Mouse (Mus musculus) C2C12 (cell line): ENCODE data around the gene Car7. TPM values are rescaled to one million over a fixed set of nuclear protein-coding genes. Genes with fewer than 3 reads are reported as not detected.

ENCODE experiments used
- H3K27me3 ChIP-seq: one replicate; pipeline ENCODE4 v1.6.1; 2011; ENCODE audit not compliant: control insufficient read depth, insufficient read depth, insufficient read length
- H3K36me3 ChIP-seq: one replicate; pipeline ENCODE4 v1.6.1; 2011; ENCODE audit not compliant: control insufficient read depth, insufficient read depth
- H3K4me3 ChIP-seq: one replicate; pipeline ENCODE4 v1.5.1; 2011; ENCODE audit warnings: mild to moderate bottlenecking, control low read depth; ENCODE audit not compliant: poor library complexity, insufficient read depth, severe bottlenecking
- H3K79me2 ChIP-seq: one replicate; pipeline ENCODE4 v1.6.1; 2011; ENCODE audit not compliant: control insufficient read depth, insufficient read depth
- H3K79me3 ChIP-seq: one replicate; pipeline ENCODE4 v1.6.1; 2011; ENCODE audit warnings: low read depth, control low read depth
- H3ac ChIP-seq: one replicate; pipeline ENCODE3; 2011; ENCODE audit warnings: low read depth; ENCODE audit not compliant: control insufficient read depth, insufficient read length
- CEBPB ChIP-seq: IDR thresholded peaks from one replicate; pipeline ENCODE4 v1.6.1; 2011; ENCODE audit warnings: low read depth, mild to moderate bottlenecking, control low read depth, moderate library complexity
- CTCF ChIP-seq: IDR thresholded peaks from one replicate; pipeline ENCODE4 v1.5.1; 2011; ENCODE audit not compliant: control insufficient read depth, insufficient read depth, insufficient read length
- FOSL1 ChIP-seq: IDR thresholded peaks from one replicate; pipeline ENCODE4 v1.8.0; 2011; ENCODE audit warnings: mild to moderate bottlenecking, low read length; ENCODE audit not compliant: poor library complexity, insufficient read depth, severe bottlenecking
- MAX ChIP-seq: IDR thresholded peaks from one replicate; pipeline ENCODE4 v1.6.1; 2011; ENCODE audit warnings: mild to moderate bottlenecking, control low read depth
- MYOD1 ChIP-seq: IDR thresholded peaks from one replicate; pipeline ENCODE4 v1.6.1; 2011; ENCODE audit warnings: low read depth; ENCODE audit not compliant: control insufficient read depth, insufficient read length
- MYOG ChIP-seq: IDR thresholded peaks from one replicate; pipeline ENCODE4 v1.6.1; 2011; ENCODE audit not compliant: control insufficient read depth, insufficient read length; ENCODE audit errors: extremely low read depth
- USF1 ChIP-seq: IDR thresholded peaks from one replicate; pipeline ENCODE4 v1.6.1; 2011; ENCODE audit warnings: low read depth, mild to moderate bottlenecking, control low read depth, moderate library complexity
- long read RNA-seq, 2 experiments: library from polyadenylated mRNA; unstranded; transcript quantifications; one replicate each; pipeline ENCODE4 v2.0.0; 2019 to 2020
- polyA plus RNA-seq: library from polyadenylated mRNA; unstranded; fragments of >200 nt; fragmentation: generic; extraction: Trizol; gene quantifications from one replicate; pipeline ENCODE4 v1.2.1, GENCODE M21; 2012; ENCODE audit warnings: missing spikeins

The Car7 gene
- polyA plus RNA-seq, result 0.16 TPM
- long read RNA-seq, experiment 1, result 0 reads
- long read RNA-seq, experiment 2, result 0 reads

DNA sequence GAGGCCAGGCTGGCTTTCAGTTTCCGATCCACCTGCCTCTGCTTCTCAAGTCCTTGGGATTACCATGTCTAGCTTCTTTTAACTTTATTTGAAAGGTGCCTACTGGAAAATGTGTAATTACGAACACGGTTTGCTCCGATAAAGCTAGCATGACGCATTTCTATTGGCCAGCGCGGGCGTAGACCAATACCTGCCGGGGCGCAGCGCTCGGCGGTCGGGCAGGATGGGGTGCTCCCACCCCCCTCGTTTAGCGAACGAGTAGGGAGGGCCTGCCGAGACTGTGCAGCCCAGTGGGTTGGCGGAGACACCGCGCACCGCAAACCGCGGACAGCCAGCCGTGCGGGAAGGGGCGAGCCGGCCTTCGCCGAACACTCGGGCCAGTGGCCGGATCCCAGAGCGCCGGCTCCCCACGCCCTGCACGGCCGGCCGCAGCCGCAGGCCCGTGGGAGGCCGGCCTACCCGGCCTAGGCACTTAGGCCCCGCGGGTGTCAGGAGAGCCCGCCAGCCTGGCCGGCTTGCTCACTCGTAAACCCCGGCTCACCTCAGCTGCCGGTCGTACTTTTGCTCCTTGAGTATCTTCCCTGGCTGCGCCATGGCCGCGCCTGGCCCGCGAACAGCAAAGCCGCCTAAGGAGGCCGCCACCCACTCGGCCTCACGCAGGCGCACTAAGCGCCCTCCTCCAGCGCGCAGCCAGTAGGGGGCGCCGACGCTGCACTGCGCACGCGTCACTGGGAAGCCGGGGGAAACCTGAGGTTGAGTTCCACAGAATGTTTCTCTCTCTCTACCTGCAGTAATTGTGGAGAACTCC lies at the start of gene Car7, which contains the start of gene Nae1:
Gene Car7, plus strand, starts transcription at position 719 of the 808 bp plus-strand sequence.
Gene Nae1, minus strand, starts transcription at position 667 of the 808 bp plus-strand sequence.
- peaks cover 39% of the 10 kb centered on the region for H3K79me2 ChIP-seq
- TF ChIP-seq MYOD1 (no peak), CTCF (peak; percentile 99)
- peaks cover 22% of the 10 kb centered on the region for H3K79me3 ChIP-seq

DNA sequence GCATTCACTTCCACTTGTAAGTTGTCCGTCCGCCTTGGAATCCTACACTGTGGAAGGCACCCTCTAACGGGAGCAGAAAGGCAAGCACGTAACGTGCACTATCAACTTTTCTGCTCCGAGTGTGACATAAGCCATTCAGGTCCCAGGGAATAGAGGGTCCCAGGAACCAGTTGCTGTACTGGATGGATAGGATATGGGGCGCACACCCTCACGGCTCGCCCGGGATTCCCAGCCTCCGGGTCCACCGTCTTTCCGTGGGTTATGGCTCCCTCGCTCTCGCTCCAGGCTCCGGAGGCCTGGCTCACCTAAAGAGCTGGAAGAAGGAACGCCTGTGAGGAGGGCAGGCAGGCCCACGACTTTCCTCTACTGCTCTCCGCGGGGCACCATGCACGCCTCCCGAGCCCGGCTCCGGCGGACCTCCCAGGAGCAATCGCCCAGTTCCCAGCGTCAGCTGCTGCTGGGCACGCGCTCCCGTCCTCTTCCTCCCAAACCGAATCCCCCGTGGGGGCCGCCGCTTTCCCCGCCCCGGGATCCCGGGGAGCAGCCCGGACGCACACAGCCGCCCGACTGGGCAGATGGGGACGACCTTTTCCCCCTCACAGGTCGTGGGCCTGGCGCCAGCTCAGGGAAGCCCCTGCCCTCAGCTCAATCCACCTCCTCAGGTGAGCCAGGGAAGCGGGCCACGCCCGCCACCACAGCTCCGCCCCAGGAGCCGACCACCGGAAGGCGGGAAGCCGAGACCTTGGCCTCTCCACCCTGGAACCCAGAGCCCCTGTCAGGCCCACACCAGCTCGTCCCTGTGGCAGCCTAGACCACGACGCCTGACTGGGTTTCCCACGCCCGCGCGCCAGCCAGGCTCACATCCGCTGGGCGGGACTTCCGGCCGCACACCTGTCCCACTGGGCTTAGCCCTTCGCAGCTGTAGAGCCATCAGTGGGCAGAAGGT lies 25.2 kb upstream of the Car7 start, which contains the start of gene Terb1:
Gene Terb1, minus strand, starts transcription at position 850 of the 946 bp plus-strand sequence.
- no peak for TF ChIP-seq USF1
- TF ChIP-seq CTCF, result no peak
- no peak for TF ChIP-seq MYOD1
- TF ChIP-seq MAX, result no peak
- TF ChIP-seq CEBPB, result no peak
- no peak for TF ChIP-seq MYOG
- TF ChIP-seq FOSL1, result no peak
- Histone ChIP-seq H3K4me3 (no peak within 1 kb of the TSS), H3K79me2 (no peaks in the 10 kb centered on the region), H3K79me3 (no peaks in the 10 kb centered on the region), H3K27me3 (no peaks in the 10 kb centered on the region), H3ac (no peak within 1 kb of the TSS), H3K36me3 (peaks cover 37% of the 10 kb centered on the region)

More for the DNA sequence above, at the start of gene Car7, which contains the start of gene Nae1:
- H3ac ChIP-seq, result peak within 1 kb of the TSS; percentile 97
- peak within 1 kb of the TSS; percentile 82 for H3K4me3 ChIP-seq
- H3K36me3 ChIP-seq, result peaks cover 14% of the 10 kb centered on the region
- no peaks in the 10 kb centered on the region for H3K27me3 ChIP-seq

DNA sequence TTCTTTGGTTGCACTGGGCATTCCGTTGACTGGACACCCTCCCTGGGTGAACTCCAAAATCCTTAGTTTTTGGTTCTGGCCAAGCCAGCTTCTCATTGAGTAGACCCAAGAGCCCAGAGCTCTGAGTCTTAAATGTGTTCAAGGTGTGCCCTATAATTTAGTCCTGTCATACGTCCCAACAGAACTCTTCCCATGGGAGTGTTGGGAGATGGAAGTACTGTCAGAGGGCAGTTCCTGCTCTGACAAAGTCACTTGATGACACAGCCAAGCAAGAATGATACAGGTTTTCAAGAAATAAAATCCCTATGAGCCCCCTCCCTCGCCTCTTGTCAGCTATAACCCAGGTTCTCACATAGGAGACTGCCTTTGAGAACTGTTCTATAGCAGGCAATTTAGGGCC lies 24.4 kb upstream of the Car7 start:
- TF ChIP-seq CTCF (no peak), CEBPB (no peak), MYOG (no peak), MYOD1 (no peak), FOSL1 (no peak), MAX (no peak), USF1 (no peak)
- Histone ChIP-seq H3K4me3 (no peak overlapping the region), H3ac (no peak overlapping the region), H3K79me2 (no peaks in the 10 kb centered on the region), H3K79me3 (no peaks in the 10 kb centered on the region), H3K27me3 (no peaks in the 10 kb centered on the region), H3K36me3 (peaks cover 45% of the 10 kb centered on the region)

DNA sequence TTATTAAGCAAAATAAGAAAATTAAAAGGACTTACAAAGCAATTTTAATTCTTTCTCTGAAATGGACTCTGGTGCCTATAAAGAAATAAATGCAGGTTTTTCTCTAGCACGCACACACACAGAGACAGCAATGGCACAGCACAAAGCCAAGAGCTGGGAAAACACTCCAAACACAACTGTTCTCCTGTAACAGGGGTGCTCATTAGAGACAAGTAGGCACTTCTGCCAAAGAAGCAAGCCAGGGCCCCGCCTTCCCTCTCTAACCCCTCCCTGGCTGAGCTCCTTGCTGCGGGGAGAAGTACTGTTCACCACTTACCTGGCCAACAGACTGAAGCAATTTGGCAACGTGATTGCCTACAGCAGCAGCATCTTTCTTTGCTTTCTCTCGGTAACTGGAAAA lies 16.6 kb upstream of the Car7 start:
- no peak for TF ChIP-seq MAX
- no peak for TF ChIP-seq MYOD1
- TF ChIP-seq CEBPB, result no peak
- no peak for TF ChIP-seq MYOG
- TF ChIP-seq FOSL1, result no peak
- no peak for TF ChIP-seq CTCF
- no peak for TF ChIP-seq USF1

DNA sequence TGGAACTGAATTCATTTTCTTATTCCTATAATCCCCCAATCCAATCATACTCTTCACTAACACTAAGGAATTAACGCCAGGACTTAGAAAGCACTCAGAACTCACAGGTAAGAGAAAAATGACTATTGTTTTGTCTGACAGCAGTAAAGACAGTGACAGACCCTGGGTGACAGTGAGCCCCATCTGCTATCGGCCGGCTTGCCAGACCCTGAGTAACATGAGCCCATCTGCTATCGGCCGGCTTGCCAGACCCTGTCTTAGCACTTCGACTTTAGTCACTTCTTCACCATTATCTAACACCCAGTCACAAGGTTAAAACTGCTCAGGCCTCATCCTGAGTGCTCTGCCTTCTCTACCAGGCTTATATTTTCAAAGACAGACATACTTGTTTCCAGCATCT lies 4.8 kb upstream of the Car7 start:
- H3K4me3 ChIP-seq, result no peak overlapping the region
- H3K79me2 ChIP-seq, result peaks cover 39% of the 10 kb centered on the region
- H3ac ChIP-seq, result no peak overlapping the region
- peaks cover 50% of the 10 kb centered on the region for H3K36me3 ChIP-seq
- no peaks in the 10 kb centered on the region for H3K27me3 ChIP-seq
- TF ChIP-seq CEBPB (no peak), FOSL1 (no peak)
- H3K79me3 ChIP-seq, result peaks cover 22% of the 10 kb centered on the region

More for the DNA sequence above, 16.6 kb upstream of the Car7 start:
- peaks cover 75% of the 10 kb centered on the region for H3K36me3 ChIP-seq
- H3K79me3 ChIP-seq, result no peaks in the 10 kb centered on the region
- no peak overlapping the region for H3ac ChIP-seq
- no peak overlapping the region for H3K4me3 ChIP-seq
- no peaks in the 10 kb centered on the region for H3K27me3 ChIP-seq
- H3K79me2 ChIP-seq, result no peaks in the 10 kb centered on the region
